ENCODE assay signal across 2 mouse cellular contexts in the genomic region with DNA sequence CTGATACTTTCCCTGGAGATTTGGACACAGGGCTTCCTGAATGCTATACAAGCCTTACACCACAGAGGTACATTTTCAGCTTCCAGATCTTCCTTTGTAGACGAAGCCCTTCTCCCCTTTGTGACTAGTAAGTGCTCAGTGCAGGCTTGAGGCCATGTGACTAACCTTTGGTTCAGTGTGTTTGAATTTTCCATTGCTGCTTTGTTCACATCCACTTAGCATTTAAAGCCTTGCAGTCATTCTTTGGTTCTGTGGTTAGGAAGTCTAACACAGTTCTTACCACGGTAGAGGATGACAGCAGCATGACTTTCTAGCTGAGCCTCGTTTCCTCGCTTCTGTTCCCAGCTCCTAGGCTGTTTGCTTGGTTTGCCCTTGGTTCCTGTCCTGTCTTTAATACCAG.
A peak's percentile ranks its signal among the peaks of the same experiment; 100 is the strongest.
TF ChIP-seq lines count a peak whose summit lies in the region.

No protein-coding gene starts in this region.

TF ChIP-seq in C2C12, 6 proteins besides CTCF, POLR2A, EP300 and RAD21:
- no peak for TF ChIP-seq FOSL1 (IDR thresholded peaks at IDR 0.05; ENCODE audit: insufficient read depth, low read length, poor library complexity, severe bottlenecking)
- peak; percentile 10 for TF ChIP-seq MAX (IDR thresholded peaks at IDR 0.05)
- peak; percentile 57 for TF ChIP-seq USF1 (IDR thresholded peaks at IDR 0.05; ENCODE audit: low read depth)

TF ChIP-seq in CH12.LX, 34 proteins besides CTCF, POLR2A, EP300 and RAD21:
- no peak for TF ChIP-seq NELFE (IDR thresholded peaks at IDR 0.05; ENCODE audit: low read depth, low read length)
- TF ChIP-seq PAX5 (IDR thresholded peaks at IDR 0.05; ENCODE audit: low read length) = no peak
- TF ChIP-seq MXI1 (IDR thresholded peaks at IDR 0.05; ENCODE audit: low read depth, low read length) = peak; percentile 59; the same call in 1 of the 2 replicates
- peak; percentile 34; the same call in 1 of the 2 replicates for TF ChIP-seq BHLHE40 (IDR thresholded peaks at IDR 0.05; ENCODE audit: low read depth, low read length)
- TF ChIP-seq MYC (IDR thresholded peaks at IDR 0.05; ENCODE audit: low read depth, low read length) = peak; percentile 86
- TF ChIP-seq IRF4 (IDR thresholded peaks at IDR 0.05; ENCODE audit: low read depth, low read length) = no peak
- no peak for TF ChIP-seq KAT2A (IDR thresholded peaks at IDR 0.05; ENCODE audit: insufficient replicate concordance, low read length)
- no peak for TF ChIP-seq TCF12 (IDR thresholded peaks at IDR 0.05; ENCODE audit: low read depth, low read length)
- no peak for TF ChIP-seq UBTF (IDR thresholded peaks at IDR 0.05; ENCODE audit: low read depth, low read length)
- TF ChIP-seq MAX (IDR thresholded peaks at IDR 0.05; ENCODE audit: low read length) = peak; percentile 87
- TF ChIP-seq GABPA (IDR thresholded peaks at IDR 0.05; ENCODE audit: insufficient replicate concordance, low read depth, low read length) = no peak
- no peak for TF ChIP-seq HCFC1 (IDR thresholded peaks at IDR 0.05; ENCODE audit: low read depth, low read length)
- TF ChIP-seq ELF1 (IDR thresholded peaks at IDR 0.05; ENCODE audit: low read depth, low read length) = no peak
- no peak for TF ChIP-seq SIN3A (IDR thresholded peaks at IDR 0.05; ENCODE audit: low read length)
- TF ChIP-seq ZKSCAN1 (IDR thresholded peaks at IDR 0.05; ENCODE audit: borderline replicate concordance, low read depth, low read length) = no peak
- peak; percentile 68 for TF ChIP-seq USF2 (conservative IDR thresholded peaks at IDR 0.05; ENCODE audit: low read depth, low read length)
- no peak for TF ChIP-seq TBP (conservative IDR thresholded peaks at IDR 0.05; ENCODE audit: low read depth, low read length)
- no peak for TF ChIP-seq ZC3H11A (IDR thresholded peaks at IDR 0.05; ENCODE audit: low read depth, low read length)
- TF ChIP-seq CHD2 (IDR thresholded peaks at IDR 0.05; ENCODE audit: low read length) = no peak
- no peak for TF ChIP-seq JUN (IDR thresholded peaks at IDR 0.05; ENCODE audit: insufficient read depth, low read depth, low read length)
- no peak for TF ChIP-seq ZMIZ1 (IDR thresholded peaks at IDR 0.05; ENCODE audit: low read depth, low read length)
- no peak for TF ChIP-seq POLR2AphosphoS2 (IDR thresholded peaks at IDR 0.05; ENCODE audit: low read depth, low read length)
- peak; percentile 49; the same call in 1 of the 2 replicates for TF ChIP-seq ETS1 (conservative IDR thresholded peaks at IDR 0.05; ENCODE audit: low read depth, low read length)
- no peak for TF ChIP-seq ZNF384 (IDR thresholded peaks at IDR 0.05; ENCODE audit: low read depth, low read length)
- TF ChIP-seq RCOR1 (conservative IDR thresholded peaks at IDR 0.05; ENCODE audit: low read depth, low read length) = no peak
- TF ChIP-seq NRF1 (IDR thresholded peaks at IDR 0.05; ENCODE audit: low read depth, low read length) = no peak
- no peak for TF ChIP-seq E2F4 (IDR thresholded peaks at IDR 0.05; ENCODE audit: insufficient replicate concordance, low read depth, low read length)
- TF ChIP-seq SMC3 (IDR thresholded peaks at IDR 0.05; ENCODE audit: low read depth, low read length) = no peak
- no peak for TF ChIP-seq CHD1 (IDR thresholded peaks at IDR 0.05; ENCODE audit: low read depth, low read length)
- TF ChIP-seq JUND (conservative IDR thresholded peaks at IDR 0.05; ENCODE audit: low read depth, low read length) = no peak
- no peak for TF ChIP-seq MAZ (IDR thresholded peaks at IDR 0.05; ENCODE audit: low read depth, low read length)
- TF ChIP-seq MEF2A (IDR thresholded peaks at IDR 0.05; ENCODE audit: borderline replicate concordance, low read depth, low read length) = no peak
- TF ChIP-seq USF1 (IDR thresholded peaks at IDR 0.05; ENCODE audit: low read depth, low read length) = peak; percentile 72
- TF ChIP-seq MAFK (IDR thresholded peaks at IDR 0.05; ENCODE audit: insufficient replicate concordance, low read length) = no peak
